Mouse (Mus musculus) heart, adult 2 months (tissue): ENCODE results near the gene Trim80. TPM values are rescaled to one million over a fixed set of nuclear protein-coding genes. Genes with fewer than 3 reads are reported as not detected.

Experiments
- DNase-seq, 2 experiments: peaks; one replicate each; pipeline ENCODE4 v3.0.0; 2021
- H3K27ac ChIP-seq: fragments of 200-600 bp; 2 replicates; pipeline ENCODE4 v1.8.1; 2022
- H3K27me3 ChIP-seq: fragments of 200-500 bp; 2 replicates; pipeline ENCODE4 v1.6.1; 2012; ENCODE audit warnings: mild to moderate bottlenecking, low read length, inconsistent platforms, mixed read lengths; ENCODE audit not compliant: control insufficient read depth, insufficient read depth
- H3K36me3 ChIP-seq: fragments of 200-500 bp; 2 replicates; pipeline ENCODE4 v1.6.1; 2012; ENCODE audit warnings: low read length, inconsistent platforms; ENCODE audit not compliant: control insufficient read depth, insufficient read depth
- H3K4me1 ChIP-seq: fragments of 200-500 bp; 2 replicates; pipeline ENCODE4 v1.6.1; 2011; ENCODE audit warnings: low read length; ENCODE audit not compliant: control insufficient read depth, insufficient read depth
- H3K4me3 ChIP-seq: fragments of 200-600 bp; 2 replicates; pipeline ENCODE4 v1.8.1; 2022
- H3K79me2 ChIP-seq: fragments of 200-500 bp; replicated peaks from 2 replicates; pipeline ENCODE4 v1.6.1; 2012; ENCODE audit warnings: mild to moderate bottlenecking, inconsistent platforms, low read length, moderate library complexity, mixed read lengths; ENCODE audit not compliant: control insufficient read depth, insufficient read depth
- H3K9ac ChIP-seq: fragments of 200-500 bp; 2 replicates; pipeline ENCODE4 v1.6.1; 2012; ENCODE audit warnings: low read depth, mild to moderate bottlenecking, control low read depth, inconsistent platforms, low read length, mixed read lengths
- CTCF ChIP-seq: fragments of 200-600 bp; IDR thresholded peaks from 2 replicates; pipeline ENCODE4 v1.8.1; 2022; ENCODE audit warnings: antibody characterized with exemption, mild to moderate bottlenecking, moderate library complexity
- EP300 ChIP-seq: fragments of 200-500 bp; IDR thresholded peaks from 2 replicates; pipeline ENCODE4 v1.6.1; 2011; ENCODE audit warnings: low read depth, low read length, control low read depth; ENCODE audit not compliant: insufficient read depth
- POLR2A ChIP-seq: fragments of 200-500 bp; IDR thresholded peaks from 2 replicates; pipeline ENCODE4 v1.6.1; 2011; ENCODE audit warnings: mild to moderate bottlenecking, low read depth, low read length, control low read depth; ENCODE audit not compliant: insufficient read depth
- WGBS: fragments of 180-500 bp; shearing (Covaris S2); methylation state at CpG from one replicate; pipeline ENCODE4 v1.1.7; 2018; 5-methylcytosine and 5-hydroxymethylcytosine counted together
- intact Hi-C: fragments of 180-260 bp; cut with DNase I; formaldehyde crosslinking; loops from one replicate; pipeline ENCODE4 v1.15.1; 2025
- long read RNA-seq: library from polyadenylated mRNA; stranded (forward); transcript quantifications from one replicate; pipeline ENCODE4 v2.0.0, GENCODE M21; 2021
- polyA plus RNA-seq: library from polyadenylated mRNA; depleted of rRNA; stranded (reverse); fragments of >200 nt; gene quantifications from 2 replicates; pipeline ENCODE4 v1.2.3, GENCODE M21; 2012; rRNA removed
- total RNA-seq, 2 experiments: library from RNA; stranded (reverse); gene quantifications; 2 replicates each; pipeline ENCODE4 v1.2.3; 2021

The Trim80 gene
- under 1 TPM in 1 of 2 experiments, not detected in 1; 0.13 TPM for total RNA-seq
- polyA plus RNA-seq, result 0.33 TPM in 1 of 2 replicates, not detected in the other
- long read RNA-seq, result 0 reads

- 95% methylated on average over 9 of the region's 9 CpGs for WGBS
- no peak within 1 kb of the TSS for H3K9ac ChIP-seq
- no peak for DNase-seq
Measured at GRCm38 (mm10) chr11:115439906-115440595, at the start of gene Trim80. TSS of gene Trim80 (plus strand) at chr11:115440545.

GRCm38 (mm10) chr11:115391358-115391757, 49.0 kb upstream of the Trim80 start:
- Histone ChIP-seq H3K9ac (no peak overlapping the region), H3K4me3 (no peak overlapping the region), H3K27me3 (no peaks in the 10 kb centered on the region), H3K4me1 (no peaks in the 10 kb centered on the region), H3K27ac (no peak overlapping the region), H3K79me2 (no peaks in the 10 kb centered on the region), H3K36me3 (no peaks in the 10 kb centered on the region)
- DNase-seq, result no peak
- TF ChIP-seq CTCF (no peak), POLR2A (no peak), EP300 (no peak)
- intact Hi-C loops, result no loop called here
- 91% methylated on average over 7 of the region's 7 CpGs for WGBS

More at GRCm38 (mm10) chr11:115439906-115440595, at the start of gene Trim80:
- no peaks in the 10 kb centered on the region for H3K36me3 ChIP-seq
- TF ChIP-seq POLR2A (no peak), CTCF (peak; percentile 20; the same call in 1 of the 2 replicates)
- peaks cover 2% of the 10 kb centered on the region for H3K4me1 ChIP-seq
- no peaks in the 10 kb centered on the region for H3K79me2 ChIP-seq
- H3K27ac ChIP-seq, result no peak within 1 kb of the TSS
- H3K27me3 ChIP-seq, result no peaks in the 10 kb centered on the region
- intact Hi-C loops, result no loop called here
- no peak within 1 kb of the TSS for H3K4me3 ChIP-seq

GRCm38 (mm10) chr11:115393721-115394325, 46.5 kb upstream of the Trim80 start:
- DNase-seq, result no peak
- Histone ChIP-seq H3K9ac (no peak overlapping the region), H3K27me3 (no peaks in the 10 kb centered on the region), H3K4me1 (no peaks in the 10 kb centered on the region), H3K27ac (no peak overlapping the region), H3K36me3 (no peaks in the 10 kb centered on the region), H3K4me3 (no peak overlapping the region), H3K79me2 (no peaks in the 10 kb centered on the region)
- WGBS, result 72% methylated on average over 34 of the region's 34 CpGs
- TF ChIP-seq CTCF, result no peak
- TF ChIP-seq POLR2A, result no peak; the same call in 1 of the 2 replicates
- no peak for TF ChIP-seq EP300
- intact Hi-C loops, result no loop called here

- Histone ChIP-seq H3K79me2 (no peaks in the 10 kb centered on the region), H3K36me3 (no peaks in the 10 kb centered on the region), H3K27me3 (no peaks in the 10 kb centered on the region), H3K9ac (no peak overlapping the region), H3K27ac (no peak overlapping the region), H3K4me3 (no peak overlapping the region), H3K4me1 (no peaks in the 10 kb centered on the region)
- WGBS, result 57% methylated on average over 7 of the region's 7 CpGs
- no peak for TF ChIP-seq CTCF
- no peak for TF ChIP-seq EP300
- TF ChIP-seq POLR2A, result no peak
- no peak for DNase-seq
- intact Hi-C loops, result no loop called here
Measured at GRCm38 (mm10) chr11:115398085-115398484, 42.3 kb upstream of the Trim80 start.

- H3K4me3 ChIP-seq, result no peak overlapping the region
- peaks cover 5% of the 10 kb centered on the region for H3K4me1 ChIP-seq
- DNase-seq, result no peak
- H3K79me2 ChIP-seq, result no peaks in the 10 kb centered on the region
- intact Hi-C loops, result no loop called here
- no peak overlapping the region for H3K27ac ChIP-seq
- WGBS, result 66% methylated on average over 3 of the region's 3 CpGs
- H3K9ac ChIP-seq, result no peak overlapping the region
- no peaks in the 10 kb centered on the region; the same call in 1 of the 2 replicates for H3K36me3 ChIP-seq
- TF ChIP-seq CTCF (no peak), EP300 (no peak), POLR2A (no peak)
- no peaks in the 10 kb centered on the region for H3K27me3 ChIP-seq
Measured at GRCm38 (mm10) chr11:115400126-115400525, 40.2 kb upstream of the Trim80 start.
